Mouse (Mus musculus): ENCODE results near the gene Nucb2.

The Nucb2 gene

DNA sequence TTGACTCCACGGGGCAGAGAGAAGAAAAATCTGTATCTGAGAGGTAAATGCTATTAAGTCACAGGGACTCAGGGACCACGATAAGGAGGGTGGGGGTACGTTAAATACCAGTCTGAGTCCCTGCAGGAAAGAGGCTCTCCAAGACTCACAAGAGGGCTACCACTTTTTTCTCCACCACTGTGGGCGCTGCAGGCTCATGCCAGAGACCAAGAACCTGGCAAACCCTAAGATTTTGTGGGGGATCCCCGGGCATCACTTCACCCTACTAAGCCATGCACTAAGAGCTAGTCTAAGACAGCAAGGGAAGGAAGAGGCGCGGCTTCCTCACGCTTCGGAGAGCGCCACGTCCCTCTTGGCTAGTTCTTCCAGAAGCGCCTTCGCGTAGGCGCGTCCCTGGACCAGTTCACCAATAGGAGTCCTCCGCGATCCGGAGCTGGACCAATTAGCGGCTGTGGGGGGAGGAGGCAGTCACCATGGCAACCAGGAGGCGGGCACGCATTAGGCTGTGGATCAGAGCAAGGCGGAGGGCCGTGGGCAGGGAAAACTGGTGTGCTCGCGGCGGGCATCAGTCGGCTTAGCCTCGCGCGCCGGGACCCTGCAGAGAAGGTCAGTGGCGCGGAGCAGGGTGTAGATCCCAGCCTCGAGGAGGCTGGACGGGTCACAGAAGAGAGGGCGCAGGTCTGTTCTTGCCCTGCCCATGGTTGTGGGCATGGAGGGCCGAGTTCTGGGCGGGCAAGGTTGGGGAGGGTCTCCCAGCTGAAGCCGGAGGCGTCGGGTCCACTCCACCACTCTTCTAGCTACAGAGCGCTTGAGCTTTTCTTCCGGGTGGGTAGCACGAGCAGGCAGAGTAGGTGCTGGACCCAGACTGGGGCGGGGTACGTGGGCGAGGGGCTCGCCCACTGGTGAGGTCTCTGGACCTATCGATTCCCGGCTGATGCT is at the start of gene Nucb2:
Gene Nucb2 (plus strand): TSS at position 491 of the 939 bp plus-strand sequence.
- DNase-seq = peak; percentile 100

DNA sequence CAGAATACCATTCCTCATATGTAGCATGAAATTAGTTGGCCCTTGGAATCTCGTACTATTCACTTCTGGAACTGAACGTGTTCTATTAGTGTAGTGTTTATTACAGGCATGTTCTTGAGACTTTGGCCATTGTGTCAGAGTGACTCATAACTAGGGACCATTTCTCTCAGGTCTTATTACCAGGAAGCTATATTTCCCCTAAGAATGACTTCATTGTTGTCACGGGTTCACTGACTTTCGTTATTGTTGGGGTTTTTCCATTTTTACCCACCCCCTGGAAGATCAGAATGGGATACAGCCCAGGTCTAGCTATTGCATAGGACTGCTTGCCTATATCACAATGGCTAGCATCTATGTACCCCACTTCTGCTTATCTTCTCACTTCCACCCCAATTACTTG is 47.2 kb upstream of the Nucb2 start:
- no peak for DNase-seq

DNA sequence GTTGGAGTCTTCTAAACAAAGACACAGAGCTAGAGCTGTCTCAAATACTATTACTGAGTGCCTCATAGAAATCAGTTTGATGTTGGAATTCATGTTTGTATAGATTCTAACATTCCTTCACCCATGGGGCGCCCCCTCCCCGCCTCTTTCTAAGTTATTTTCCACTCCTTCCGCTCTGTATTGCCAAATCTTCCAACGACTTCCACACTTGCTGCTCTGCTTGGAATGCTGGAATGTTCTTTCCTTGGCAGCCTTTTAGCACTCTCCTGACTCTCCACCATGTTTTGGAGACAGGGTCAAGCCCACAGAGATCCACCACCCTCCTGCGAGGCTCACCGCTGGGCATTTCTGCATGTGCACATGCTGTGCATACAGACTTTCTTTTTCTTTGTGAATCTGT is 46.8 kb upstream of the Nucb2 start:
- peak; percentile 35 for DNase-seq

DNA sequence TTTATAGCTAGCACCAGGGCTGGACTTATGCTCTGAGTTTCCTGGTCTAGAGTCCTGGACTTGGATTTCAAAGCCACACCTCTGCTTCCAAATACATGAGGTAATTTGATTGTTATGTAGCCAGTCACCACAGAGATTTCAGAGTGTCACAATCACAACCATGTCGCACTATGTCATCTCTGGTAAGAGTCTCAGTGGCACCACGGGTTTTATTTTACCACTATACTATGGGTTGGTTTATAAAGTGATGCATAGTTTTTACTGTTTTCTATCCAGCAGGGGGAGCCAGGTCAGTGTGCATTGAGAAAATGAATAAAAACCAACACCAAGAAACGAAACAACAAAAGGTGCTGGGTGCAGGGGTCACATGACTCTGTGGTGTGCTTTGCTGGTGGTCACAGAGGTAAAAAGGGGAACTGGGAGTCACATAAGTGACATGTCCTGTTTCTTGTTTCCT is 45.2 kb upstream of the Nucb2 start:
- DNase-seq = peak; percentile 83

DNA sequence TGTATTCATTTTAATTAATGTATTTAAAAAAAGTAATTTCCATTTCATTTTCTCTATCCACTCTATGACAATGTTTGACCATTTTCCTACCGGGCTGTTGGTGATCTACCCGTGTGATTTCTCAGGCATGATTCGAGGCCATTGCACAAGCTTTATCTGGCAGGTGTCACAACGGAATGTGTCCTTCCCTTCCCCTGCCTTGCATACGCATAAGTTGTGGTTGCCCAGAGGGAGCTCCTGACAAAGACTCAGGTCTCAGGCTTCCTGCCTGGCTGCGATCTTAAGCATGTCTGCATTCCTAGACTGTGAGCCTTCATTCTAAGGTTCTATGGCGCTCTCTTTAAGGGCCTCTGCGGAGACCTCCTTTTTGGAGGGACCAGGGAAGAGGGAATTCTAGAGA is 42.1 kb upstream of the Nucb2 start:
- peak; percentile 59 for DNase-seq

DNA sequence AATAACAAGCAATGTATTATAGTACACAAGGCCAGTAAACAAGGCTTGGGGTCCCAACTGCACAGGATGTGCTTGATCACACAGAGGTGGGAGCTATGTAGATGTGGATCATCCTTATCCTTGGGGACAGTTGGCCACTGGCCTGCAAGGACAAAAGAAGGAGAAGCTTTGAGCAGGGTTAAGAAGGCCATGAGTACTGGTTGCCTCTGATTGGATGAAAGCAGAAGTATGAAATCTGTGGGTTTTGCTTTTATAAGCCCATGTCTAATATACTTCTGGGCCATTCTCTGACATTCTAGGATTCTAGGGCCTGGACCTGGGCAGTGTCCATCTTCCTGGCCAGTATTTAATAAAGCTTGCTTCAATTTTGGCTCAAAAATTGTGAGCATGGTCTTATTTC is 28.3 kb upstream of the Nucb2 start:
- DNase-seq = no peak

DNA sequence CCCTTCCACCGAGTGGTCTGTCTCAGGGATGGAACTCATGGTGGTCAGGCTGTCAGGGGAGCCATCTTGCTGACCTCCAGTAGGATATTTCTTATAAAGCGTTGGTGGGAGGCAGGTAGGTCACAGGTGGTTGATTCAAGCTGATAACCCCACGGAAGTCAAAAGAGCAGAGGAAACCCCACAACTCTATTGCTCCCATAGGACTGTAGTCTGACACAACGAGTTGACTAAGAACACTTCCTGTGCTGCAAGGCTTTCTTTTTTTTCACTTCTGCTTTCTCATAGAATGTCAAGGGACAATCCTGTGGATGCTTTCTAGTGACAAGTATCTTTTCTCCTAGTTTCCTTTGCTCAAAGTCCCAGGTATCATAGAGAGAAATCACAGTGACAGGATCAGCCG is 27.9 kb upstream of the Nucb2 start:
- peak; percentile 21 for DNase-seq

DNA sequence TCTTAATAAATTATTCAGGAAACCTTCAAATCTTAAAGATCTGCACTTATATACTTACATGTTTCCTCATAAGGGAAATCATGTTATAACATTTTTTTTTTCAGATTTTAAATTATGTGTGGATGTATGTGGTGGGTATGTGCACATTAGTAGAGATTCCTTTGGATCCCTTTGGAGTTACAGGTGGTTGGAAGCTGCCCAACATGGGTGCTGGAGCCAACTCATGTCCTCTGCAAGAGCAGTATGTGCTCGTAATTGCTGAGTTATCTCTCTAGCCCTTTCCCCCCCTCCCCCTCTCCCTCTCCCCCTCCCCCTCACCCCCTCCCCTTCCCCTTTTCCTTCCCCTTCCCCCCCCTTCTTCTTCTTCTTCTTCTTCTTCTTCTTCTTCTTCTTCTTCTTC is 21.1 kb upstream of the Nucb2 start:
- no peak for DNase-seq

DNA sequence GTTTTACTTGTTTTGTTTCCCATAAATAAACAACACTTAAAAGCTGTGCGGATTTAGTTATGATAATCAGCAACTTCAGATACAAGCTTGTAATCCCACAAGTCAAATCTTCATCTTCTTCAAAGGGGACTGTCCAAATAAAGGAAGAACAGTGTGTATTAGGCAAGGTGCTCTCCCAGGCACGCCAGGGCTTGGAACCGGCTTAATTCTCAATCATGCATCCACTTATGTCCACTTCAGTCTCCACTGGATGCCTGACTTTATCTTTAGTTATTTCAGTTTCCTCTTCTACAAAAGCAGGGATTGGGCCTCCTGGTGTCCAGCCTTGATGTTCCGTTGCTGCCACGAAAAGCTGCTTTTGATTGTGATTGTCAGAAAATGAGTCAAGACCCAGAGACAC is 20.4 kb upstream of the Nucb2 start:
- DNase-seq = no peak

DNA sequence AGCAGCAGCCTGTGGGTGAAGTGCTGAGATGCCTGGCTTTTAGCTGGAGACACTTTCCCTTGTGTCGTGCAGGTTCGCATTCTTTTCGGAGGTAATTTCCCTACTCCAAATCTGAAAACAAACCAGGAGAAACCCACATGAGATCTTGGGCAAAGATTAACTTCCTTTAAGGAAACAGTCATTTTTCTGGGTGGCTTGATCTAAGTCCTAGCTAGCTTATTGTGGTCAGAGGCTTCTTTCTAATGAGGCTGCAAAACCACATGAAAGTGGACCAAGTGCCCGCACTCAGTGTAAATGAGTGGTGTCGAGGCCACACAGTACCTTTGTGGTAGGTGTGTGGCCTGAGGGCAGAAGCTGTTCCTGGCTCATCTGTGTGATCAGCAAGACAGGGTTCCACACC is 20.0 kb upstream of the Nucb2 start:
- DNase-seq = peak; percentile 34

DNA sequence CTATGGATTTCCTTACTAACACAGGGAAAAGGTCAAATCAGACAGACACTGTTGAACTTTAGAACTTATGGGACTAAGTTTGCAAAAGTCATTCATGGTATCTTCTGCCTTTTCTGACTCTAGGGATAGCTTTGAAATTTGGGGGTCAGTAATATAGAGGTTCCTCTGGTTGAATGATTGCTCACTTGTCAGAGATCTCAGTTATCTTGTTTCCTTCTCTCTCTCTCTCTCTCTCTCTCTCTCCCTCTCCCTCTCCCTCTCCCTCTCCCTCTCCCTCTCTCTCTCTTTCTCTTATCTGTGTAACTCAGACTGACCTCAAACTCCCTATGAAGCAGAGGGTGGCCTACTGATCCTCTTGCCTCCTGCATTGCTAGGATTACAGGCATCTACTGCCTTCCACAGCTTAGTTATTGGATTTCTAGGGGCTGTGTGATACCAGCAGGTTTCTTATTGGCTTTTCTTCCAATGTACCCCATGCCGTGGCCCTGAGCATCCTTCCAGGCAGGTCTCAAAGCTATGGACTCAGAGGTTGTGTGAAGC is 19.0 kb upstream of the Nucb2 start:
- no peak for DNase-seq

DNA sequence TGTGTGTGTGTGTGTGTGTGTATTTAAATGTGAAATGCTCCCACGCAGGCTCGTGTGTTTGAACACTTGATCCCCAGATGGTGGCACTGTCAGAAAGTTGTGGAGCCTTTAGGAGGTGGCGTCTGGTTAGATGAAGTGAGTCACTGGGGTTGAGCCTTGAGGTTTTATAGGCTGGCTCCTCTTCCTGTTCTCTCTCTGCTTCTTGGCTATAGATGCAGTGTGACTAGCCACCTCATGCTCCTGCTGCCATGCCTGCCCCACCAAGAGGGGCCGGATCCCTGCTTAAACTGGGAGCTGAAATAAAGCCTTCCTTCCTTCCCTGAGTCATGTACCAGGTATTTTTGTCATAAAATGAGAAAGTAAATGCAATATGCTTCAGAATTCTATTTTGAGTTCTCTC is 13.1 kb upstream of the Nucb2 start:
- DNase-seq = no peak

DNA sequence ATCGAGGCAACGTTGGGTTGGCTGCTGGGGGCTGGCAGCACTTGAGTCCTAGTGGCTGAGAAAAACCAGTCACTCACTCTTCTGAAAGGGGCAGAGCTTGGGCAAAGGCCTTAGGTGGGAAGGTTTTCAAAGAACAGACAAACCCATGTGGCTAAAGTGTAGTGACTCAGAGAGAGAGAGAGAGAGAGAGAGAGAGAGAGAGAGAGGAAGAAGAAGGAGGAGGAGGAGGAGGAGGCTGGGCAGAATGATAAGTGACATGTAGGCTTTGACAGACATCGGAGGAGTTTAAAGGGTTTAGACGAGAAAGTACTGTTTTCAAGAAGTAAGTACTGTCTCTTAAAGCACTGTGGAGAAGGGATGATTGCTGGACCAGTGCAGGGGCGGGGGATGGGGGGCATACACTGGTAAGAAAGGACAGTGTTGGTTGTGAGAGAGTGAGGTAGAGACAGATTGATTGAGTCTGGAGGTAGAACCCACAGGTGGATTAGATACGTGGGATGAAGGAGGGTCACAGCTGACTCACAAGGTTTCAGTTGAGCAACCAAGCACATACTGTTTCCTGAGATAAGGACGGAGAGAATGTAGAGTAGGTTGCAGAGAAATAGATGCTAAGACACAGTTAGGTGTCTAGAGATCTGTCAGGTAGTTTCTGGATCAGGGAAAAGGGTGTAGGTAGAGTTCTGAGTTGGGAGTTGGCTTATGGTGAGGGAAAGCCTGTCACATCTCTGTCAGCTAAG is 10.7 kb upstream of the Nucb2 start:
- DNase-seq = no peak

DNA sequence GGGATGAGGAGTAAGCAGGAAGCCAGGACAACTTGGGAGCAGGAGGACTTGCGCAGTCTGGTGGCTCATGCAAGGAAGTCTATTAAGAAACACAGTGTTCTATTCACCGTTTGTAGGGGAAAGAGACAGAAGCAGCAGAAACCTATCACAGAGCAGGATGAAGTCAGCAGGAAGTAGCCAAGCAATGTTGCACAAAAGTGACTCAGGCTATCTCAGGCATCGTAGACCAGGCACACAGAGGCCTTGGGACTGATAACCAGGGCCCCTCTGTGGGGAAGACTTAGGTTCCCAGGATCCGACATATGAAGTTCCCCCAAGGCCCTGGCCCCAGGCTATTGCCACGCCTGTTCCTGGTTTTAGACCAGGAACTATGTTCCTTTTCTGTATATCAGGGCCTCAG is 9.6 kb upstream of the Nucb2 start:
- DNase-seq = peak; percentile 45

DNA sequence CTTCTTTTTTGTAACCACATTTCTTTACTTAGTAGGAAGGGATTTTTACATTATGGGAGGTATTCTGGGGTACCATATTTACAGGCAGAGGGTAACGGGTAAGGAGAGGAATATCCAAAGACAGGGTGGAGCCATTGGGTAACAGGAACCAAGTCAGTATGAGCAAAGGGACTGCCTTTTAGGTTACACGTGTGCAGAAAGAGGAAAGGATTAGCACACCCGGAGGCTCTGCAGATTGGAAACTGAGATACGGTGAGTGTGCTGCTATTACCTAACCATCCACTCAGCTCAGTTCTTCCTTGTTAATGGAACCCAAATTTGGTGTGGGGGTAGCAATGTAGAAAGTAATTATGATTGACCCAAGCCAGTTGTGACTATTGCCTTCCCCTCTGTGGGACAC is 7.4 kb upstream of the Nucb2 start:
- DNase-seq = no peak

DNA sequence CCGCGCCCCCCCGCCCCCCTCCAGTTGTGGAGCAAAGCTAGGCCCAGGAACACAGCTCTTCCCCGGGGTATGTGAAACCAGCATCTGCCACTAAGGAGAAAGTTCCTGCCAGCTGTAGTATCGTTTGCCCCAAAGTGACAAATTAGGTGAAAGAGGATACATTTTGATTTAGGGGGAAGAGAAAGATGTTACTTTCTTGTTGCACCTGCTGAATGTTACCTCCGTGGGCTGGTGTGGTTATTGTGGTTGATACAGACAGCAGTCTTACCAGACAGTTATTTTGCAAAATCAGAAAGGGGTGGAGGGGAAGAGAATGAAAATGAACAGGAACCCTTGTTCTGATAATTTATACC is 625 bp downstream of the Nucb2 start:
- no peak for DNase-seq

DNA sequence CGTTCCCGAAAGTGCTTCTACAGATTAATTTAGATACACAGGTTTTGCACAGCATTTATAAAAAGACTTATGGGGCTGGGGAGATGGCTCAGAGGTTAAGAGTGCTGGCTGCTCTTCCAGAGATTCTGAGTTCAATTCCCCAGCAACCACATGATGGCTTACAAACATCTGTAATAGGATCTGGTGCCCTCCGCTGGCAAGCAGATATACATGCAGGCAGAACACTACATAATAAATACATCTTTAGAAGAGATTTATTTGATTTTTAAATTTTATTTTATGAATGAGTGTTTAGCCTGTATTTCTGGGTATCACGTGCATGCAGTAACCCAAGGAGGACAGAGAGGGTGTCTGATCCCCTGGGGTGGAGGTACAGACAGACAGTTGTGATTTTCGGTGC is 9.9 kb downstream of the Nucb2 start:
- DNase-seq = peak; percentile 39

DNA sequence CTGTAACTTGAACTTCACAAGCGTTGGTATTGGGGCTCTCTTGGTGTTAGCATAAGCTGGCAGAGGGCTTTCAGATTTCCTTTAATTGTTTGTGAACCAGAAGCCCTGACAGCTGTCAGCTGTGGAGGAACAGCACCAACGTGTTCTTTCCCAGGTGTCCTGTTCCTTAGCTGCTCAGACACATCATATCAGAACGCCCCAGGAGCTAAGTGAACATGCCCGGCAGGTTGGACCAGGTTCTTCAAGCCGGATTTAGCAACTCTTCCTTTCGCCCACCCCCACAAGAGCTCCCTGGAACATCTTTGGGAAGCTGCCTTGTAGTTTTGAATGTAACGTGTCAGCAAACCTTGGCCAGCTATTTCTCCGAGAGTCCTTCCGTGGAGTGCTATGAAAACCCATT is 10.4 kb downstream of the Nucb2 start:
- peak; percentile 65 for DNase-seq

DNA sequence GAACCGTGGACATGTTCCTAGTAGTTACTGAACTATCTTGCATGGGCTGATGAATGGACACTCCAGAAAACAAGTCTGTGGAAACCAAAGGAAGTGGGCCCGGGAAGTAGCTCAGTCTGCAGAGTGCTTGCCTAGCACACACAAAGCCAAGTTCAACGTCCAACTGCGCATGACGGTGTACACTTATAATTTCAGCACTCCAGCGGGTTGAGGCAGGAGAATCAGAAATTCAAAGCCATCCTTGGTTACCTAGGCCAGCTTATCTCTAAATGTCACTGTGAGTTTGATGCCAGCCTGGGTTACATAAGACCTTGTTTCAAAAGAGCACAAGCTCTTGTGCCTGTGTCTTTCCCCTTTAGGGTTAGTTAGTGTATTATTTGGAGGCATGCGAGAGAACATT is 10.9 kb downstream of the Nucb2 start:
- peak; percentile 60 for DNase-seq

DNA sequence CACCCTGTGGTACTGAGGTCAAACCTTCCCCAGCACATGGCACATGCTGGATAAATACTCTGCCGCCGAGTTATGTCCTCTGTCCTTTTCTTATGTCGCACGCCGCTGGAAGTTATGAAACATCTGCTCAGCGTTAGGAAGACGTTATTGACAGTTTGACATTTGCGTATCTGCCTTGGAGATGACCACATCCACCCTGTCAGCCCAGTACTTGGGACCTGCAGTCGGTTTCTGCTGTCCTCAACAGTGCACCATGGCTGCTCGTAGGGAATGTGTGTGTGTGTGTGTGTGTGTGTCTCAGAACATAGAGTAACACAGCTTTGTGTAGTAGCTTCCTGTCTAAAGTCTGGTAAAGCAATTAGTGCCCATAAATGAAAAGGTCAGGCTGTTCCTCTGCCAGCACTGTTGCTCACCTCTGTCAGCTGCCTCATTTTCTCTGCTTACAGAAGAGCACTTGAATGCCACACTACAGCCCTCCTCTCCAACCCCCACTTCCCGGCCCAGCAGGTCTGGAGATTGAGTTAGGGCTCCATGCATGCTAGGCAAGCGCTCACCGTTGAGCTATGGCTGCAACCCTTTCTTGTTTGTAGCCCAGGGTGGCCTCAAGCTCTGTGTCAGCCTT is 11.5 kb downstream of the Nucb2 start:
- DNase-seq = peak; percentile 42

DNA sequence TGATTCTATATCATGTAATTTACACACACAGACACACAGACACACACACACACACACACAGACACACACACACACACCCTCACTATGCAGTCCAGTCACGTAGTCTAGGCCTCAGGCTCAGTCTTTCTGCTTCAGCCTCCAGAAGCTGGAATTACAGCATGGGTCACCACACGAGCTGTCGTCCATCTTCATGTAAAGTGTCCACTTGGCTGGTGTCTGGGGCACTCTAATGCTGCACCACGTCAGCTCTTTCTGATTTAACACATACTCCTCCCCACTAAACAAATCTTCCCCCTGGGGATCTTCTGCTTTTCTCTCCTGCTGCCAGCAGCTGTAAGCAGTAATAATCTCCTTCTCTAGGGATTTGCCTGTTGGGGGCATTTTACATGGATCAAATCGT is 13.1 kb downstream of the Nucb2 start:
- no peak for DNase-seq

DNA sequence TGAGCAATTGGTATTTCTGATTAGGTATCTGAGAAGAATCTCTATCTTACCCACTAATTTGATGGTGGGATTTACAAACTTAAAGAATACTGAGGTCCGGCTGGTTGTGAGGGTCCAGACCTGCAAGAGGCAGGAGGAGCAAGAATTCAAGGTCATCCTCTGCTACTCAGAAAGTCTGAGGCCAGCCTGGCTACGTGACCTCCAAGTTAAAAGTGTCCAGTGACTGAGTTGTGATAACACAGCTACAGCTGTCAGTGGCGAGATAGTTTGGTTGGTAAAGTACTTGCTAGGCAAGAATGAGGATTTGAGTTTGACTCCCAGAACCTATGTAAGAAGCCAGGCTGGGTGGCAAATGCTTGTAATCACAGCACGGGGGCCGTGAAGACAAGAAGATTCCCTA is 14.0 kb downstream of the Nucb2 start:
- DNase-seq = no peak

DNA sequence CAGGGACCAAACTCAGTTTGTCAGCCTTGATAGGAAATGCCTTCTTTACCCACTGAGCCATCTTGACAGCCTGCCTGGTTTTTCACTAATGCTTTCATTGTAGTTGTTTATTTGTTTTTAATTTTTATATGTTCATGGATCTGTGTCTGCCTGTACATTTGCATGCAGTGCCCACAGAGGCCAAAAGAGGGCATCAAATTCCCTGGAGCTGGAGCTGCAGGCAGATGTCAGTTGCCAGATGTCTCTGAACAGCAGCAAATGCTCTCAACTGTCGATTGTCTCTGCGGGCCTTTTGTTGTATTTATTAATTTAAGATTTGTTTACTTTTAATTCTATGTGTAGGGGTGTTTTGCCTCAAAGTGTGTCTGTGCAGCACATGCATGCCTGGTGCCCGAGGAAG is 15.6 kb downstream of the Nucb2 start:
- peak; percentile 63 for DNase-seq

DNA sequence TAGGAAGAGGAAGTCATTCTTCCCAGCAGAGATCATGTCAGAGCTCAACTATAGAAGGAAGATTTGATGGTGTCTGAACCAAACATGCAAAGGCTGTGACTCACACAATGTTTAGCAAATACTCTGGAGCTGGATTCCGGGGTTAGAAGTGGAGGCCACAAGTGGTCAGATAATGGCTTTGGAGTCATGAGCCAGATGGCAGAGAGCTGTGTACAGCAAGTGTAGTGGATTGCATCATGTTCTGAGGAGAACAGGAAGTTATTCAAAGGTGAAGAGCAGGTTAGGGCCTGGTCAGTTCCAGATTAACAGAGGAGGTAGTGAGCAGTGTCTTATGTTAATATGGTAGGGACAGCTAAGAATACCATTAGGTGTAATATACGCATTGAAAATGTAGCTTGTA is 20.4 kb downstream of the Nucb2 start:
- peak; percentile 87 for DNase-seq

Data from lung, postnatal 36 days (tissue).